Mouse (Mus musculus): ENCODE data around the gene Gm37240. TPM values are rescaled to one million over a fixed set of nuclear protein-coding genes. Genes with fewer than 3 reads are reported as not detected.

Gene Gm37240
- polyA plus RNA-seq, 1 experiment: 1.0 TPM

- H3K4me1 ChIP-seq (ENCODE audit: control insufficient read depth, insufficient read depth, low read length): peaks cover 2% of the 10 kb centered on the region
- no peak overlapping the region for H3K4me3 ChIP-seq (replicated peaks; ENCODE audit: control insufficient read depth, low read depth, low read length)
- TF ChIP-seq CTCF (IDR thresholded peaks at IDR 0.05; ENCODE audit: control insufficient read depth, insufficient read depth, low read length) (no peak), POLR2A (IDR thresholded peaks at IDR 0.05; ENCODE audit: borderline replicate concordance, control insufficient read depth, low read depth, low read length) (no peak)
- WGBS: 84% methylated on average over 5 of the region's 5 CpGs
- H3K27ac ChIP-seq (ENCODE audit: control insufficient read depth, insufficient read depth, low read depth, low read length, poor library complexity): no peak overlapping the region
Measured at GRCm38 (mm10) chr3:84839499-84839898, 1047.8 kb downstream of the Gm37240 start.

GRCm38 (mm10) chr3:84837984-84838383 is 1049.3 kb downstream of the Gm37240 start:
- no peak overlapping the region for H3K4me3 ChIP-seq (replicated peaks; ENCODE audit: control insufficient read depth, low read depth, low read length)
- TF ChIP-seq CTCF (IDR thresholded peaks at IDR 0.05; ENCODE audit: control insufficient read depth, insufficient read depth, low read length): no peak
- TF ChIP-seq POLR2A (IDR thresholded peaks at IDR 0.05; ENCODE audit: borderline replicate concordance, control insufficient read depth, low read depth, low read length): no peak
- H3K27ac ChIP-seq (ENCODE audit: control insufficient read depth, insufficient read depth, low read depth, low read length, poor library complexity): no peak overlapping the region
- WGBS: 52% methylated on average over 3 of the region's 3 CpGs
- H3K4me1 ChIP-seq (ENCODE audit: control insufficient read depth, insufficient read depth, low read length): peaks cover 2% of the 10 kb centered on the region

- Histone ChIP-seq H3K27ac (ENCODE audit: control insufficient read depth, insufficient read depth, low read depth, low read length, poor library complexity) (no peak overlapping the region), H3K4me3 (replicated peaks; ENCODE audit: control insufficient read depth, low read depth, low read length) (no peak overlapping the region), H3K4me1 (ENCODE audit: control insufficient read depth, insufficient read depth, low read length) (peaks cover 2% of the 10 kb centered on the region)
- TF ChIP-seq CTCF (IDR thresholded peaks at IDR 0.05; ENCODE audit: control insufficient read depth, insufficient read depth, low read length) (no peak), POLR2A (IDR thresholded peaks at IDR 0.05; ENCODE audit: borderline replicate concordance, control insufficient read depth, low read depth, low read length) (no peak)
- WGBS: 77% methylated on average over 5 of the region's 5 CpGs
Measured at GRCm38 (mm10) chr3:84836029-84836428, 1051.3 kb downstream of the Gm37240 start.

DNA sequence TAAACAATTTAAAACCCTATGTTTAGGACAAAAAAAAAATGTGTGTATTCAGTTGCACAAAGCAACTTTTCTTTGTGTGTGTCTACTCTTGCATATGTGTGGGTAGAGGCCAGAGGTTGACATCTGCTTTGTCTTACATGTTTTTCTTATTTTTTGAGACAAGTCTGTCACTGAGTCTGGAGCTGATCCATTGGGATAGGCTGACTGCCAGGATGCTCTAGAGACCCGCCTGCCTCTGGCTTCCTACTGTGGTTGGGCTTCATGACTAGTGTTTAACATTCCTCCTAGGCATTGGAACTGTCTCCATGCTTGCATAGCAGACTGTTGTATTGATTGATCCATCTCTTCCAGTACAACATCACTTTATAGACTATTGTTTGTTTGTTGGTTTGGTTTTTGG is 1058.0 kb downstream of the Gm37240 start:
- 71% methylated on average over 1 of the region's 1 CpGs for WGBS

DNA sequence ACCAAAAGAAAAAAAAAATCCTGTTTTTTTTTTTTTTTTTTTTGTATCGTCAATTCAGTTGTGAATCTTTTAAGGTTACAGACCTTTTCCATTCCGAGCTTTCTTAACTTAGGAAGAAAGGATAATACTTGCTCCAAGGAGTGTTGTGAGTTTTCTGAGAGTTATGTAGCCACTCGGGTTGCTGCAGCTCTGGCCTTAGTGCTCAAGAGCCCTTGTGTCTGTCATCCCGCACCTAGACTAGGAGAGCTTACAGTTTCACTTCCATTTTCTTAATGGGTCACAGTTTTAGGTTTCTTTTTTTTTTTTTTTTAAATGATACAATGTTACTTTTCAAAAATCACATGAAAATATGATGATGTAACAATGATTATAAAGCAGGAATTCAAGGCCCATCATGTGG is 1059.7 kb downstream of the Gm37240 start:
- 40% methylated on average over 4 of the region's 4 CpGs for WGBS
- Histone ChIP-seq H3K27ac (ENCODE audit: control insufficient read depth, insufficient read depth, low read depth, low read length, poor library complexity) (no peak overlapping the region), H3K4me3 (replicated peaks; ENCODE audit: control insufficient read depth, low read depth, low read length) (no peak overlapping the region), H3K4me1 (ENCODE audit: control insufficient read depth, insufficient read depth, low read length) (no peaks in the 10 kb centered on the region; the same call in 1 of the 2 replicates)
- no peak for TF ChIP-seq CTCF (IDR thresholded peaks at IDR 0.05; ENCODE audit: control insufficient read depth, insufficient read depth, low read length)
- TF ChIP-seq POLR2A (IDR thresholded peaks at IDR 0.05; ENCODE audit: borderline replicate concordance, control insufficient read depth, low read depth, low read length): no peak

More for the DNA sequence above, 1058.0 kb downstream of the Gm37240 start:
- Histone ChIP-seq H3K27ac (ENCODE audit: control insufficient read depth, insufficient read depth, low read depth, low read length, poor library complexity) (no peak overlapping the region), H3K4me1 (ENCODE audit: control insufficient read depth, insufficient read depth, low read length) (no peaks in the 10 kb centered on the region; the same call in 1 of the 2 replicates), H3K4me3 (replicated peaks; ENCODE audit: control insufficient read depth, low read depth, low read length) (no peak overlapping the region)
- TF ChIP-seq POLR2A (IDR thresholded peaks at IDR 0.05; ENCODE audit: borderline replicate concordance, control insufficient read depth, low read depth, low read length): no peak
- TF ChIP-seq CTCF (IDR thresholded peaks at IDR 0.05; ENCODE audit: control insufficient read depth, insufficient read depth, low read length): no peak

- 18% methylated on average over 3 of the region's 3 CpGs for WGBS
- TF ChIP-seq POLR2A (IDR thresholded peaks at IDR 0.05; ENCODE audit: borderline replicate concordance, control insufficient read depth, low read depth, low read length) (no peak), CTCF (IDR thresholded peaks at IDR 0.05; ENCODE audit: control insufficient read depth, insufficient read depth, low read length) (no peak)
- Histone ChIP-seq H3K4me3 (replicated peaks; ENCODE audit: control insufficient read depth, low read depth, low read length) (no peak overlapping the region), H3K4me1 (ENCODE audit: control insufficient read depth, insufficient read depth, low read length) (no peaks in the 10 kb centered on the region; the same call in 1 of the 2 replicates), H3K27ac (ENCODE audit: control insufficient read depth, insufficient read depth, low read depth, low read length, poor library complexity) (peak overlapping the region; percentile 21; the same call in 1 of the 2 replicates)
Measured at GRCm38 (mm10) chr3:84826938-84827337, 1060.4 kb downstream of the Gm37240 start.

GRCm38 (mm10) chr3:84826405-84826804 is 1060.9 kb downstream of the Gm37240 start:
- H3K27ac ChIP-seq (ENCODE audit: control insufficient read depth, insufficient read depth, low read depth, low read length, poor library complexity): no peak overlapping the region
- H3K4me1 ChIP-seq (ENCODE audit: control insufficient read depth, insufficient read depth, low read length): no peaks in the 10 kb centered on the region; the same call in 1 of the 2 replicates
- TF ChIP-seq CTCF (IDR thresholded peaks at IDR 0.05; ENCODE audit: control insufficient read depth, insufficient read depth, low read length): no peak
- no peak for TF ChIP-seq POLR2A (IDR thresholded peaks at IDR 0.05; ENCODE audit: borderline replicate concordance, control insufficient read depth, low read depth, low read length)
- WGBS: 20% methylated on average over 3 of the region's 3 CpGs
- no peak overlapping the region for H3K4me3 ChIP-seq (replicated peaks; ENCODE audit: control insufficient read depth, low read depth, low read length)

DNA sequence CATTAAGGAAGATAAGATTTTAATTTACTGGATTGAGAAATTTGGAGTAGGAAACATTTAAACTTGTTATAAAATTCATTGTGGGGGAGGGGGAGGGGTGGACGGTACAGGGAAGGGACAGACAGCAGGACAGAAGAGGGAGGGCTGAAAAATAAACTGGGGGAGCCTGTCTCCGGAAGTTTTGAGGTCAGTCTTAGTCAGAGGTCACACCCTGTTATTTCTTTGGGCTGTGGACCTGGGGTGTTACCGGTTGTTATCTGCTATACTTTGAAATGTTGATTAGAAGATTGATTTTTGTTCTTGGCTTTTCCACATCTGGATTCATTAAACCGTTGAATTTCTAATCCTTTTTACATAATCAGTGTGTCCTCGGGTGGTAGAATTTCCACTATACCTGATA is 1061.3 kb downstream of the Gm37240 start:
- H3K4me1 ChIP-seq (ENCODE audit: control insufficient read depth, insufficient read depth, low read length): no peaks in the 10 kb centered on the region; the same call in 1 of the 2 replicates
- H3K27ac ChIP-seq (ENCODE audit: control insufficient read depth, insufficient read depth, low read depth, low read length, poor library complexity): no peak overlapping the region
- TF ChIP-seq CTCF (IDR thresholded peaks at IDR 0.05; ENCODE audit: control insufficient read depth, insufficient read depth, low read length): no peak
- no peak for TF ChIP-seq POLR2A (IDR thresholded peaks at IDR 0.05; ENCODE audit: borderline replicate concordance, control insufficient read depth, low read depth, low read length)
- no peak overlapping the region for H3K4me3 ChIP-seq (replicated peaks; ENCODE audit: control insufficient read depth, low read depth, low read length)
- 29% methylated on average over 5 of the region's 5 CpGs for WGBS
